ENCODE assay signal across 30 mouse cellular contexts in the genomic region with DNA sequence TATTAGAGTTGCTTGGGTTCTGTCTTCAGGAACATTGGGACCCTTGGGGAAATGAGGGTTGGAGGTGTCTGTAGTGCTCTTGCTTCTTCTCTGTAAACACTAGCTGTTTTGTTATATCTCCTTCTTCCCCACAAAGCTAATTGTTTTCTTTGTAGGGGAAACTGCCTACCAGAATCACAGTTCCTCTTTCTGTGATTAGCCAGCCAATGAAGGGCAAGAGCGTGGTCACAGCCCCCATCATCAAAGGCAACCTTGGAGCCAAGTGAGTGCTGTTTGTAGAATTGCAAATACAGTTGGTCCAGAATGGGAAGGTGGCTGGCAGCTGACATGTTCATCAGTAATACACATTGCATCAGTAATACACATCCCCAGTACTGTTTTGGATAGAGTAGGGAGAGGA. TPM values are rescaled to one million over a fixed set of nuclear protein-coding genes. Genes with fewer than 3 reads are reported as not detected.
A peak's percentile ranks its signal among the peaks of the same experiment; 100 is the strongest.
DNase-seq lines count a peak whose midpoint lies in the region; ATAC-seq and TF ChIP-seq lines count a peak whose summit lies in the region.
"Had no signal": no experiment of that assay in that cellular context is flagged by ENCODE, and none has a peak within 500 bp of the region (broad histone marks: within the 10 kb centered on the region; RNA-seq: fewer than 3 reads in every experiment).

No protein-coding gene starts in this region.

- no peak overlapping the region for H3K4me2 ChIP-seq in lung, postnatal 0 days (replicated peaks; ENCODE audit: low read depth, low read length)
- H3K4me2 ChIP-seq: embryonic facial prominence, embryonic 13.5 days; forebrain, embryonic 13.5 days; hindbrain, embryonic 14.5 days; limb, embryonic 15.5 days; liver, embryonic 15.5 days; midbrain, embryonic 13.5 days had no signal

- H3K79me2 ChIP-seq in MEL (ENCODE audit: control insufficient read depth, insufficient read depth, low read length, poor library complexity) = no peaks in the 10 kb centered on the region

- WGBS in lung, postnatal 0 days = 100% methylated on average over 1 of the region's 1 CpGs

- no peaks in the 10 kb centered on the region for H3K9me3 ChIP-seq in MEL (replicated peaks; ENCODE audit: insufficient read depth, low read length)
- H3K9me3 ChIP-seq in lung, postnatal 0 days (ENCODE audit: low read length) = no peaks in the 10 kb centered on the region
- H3K9me3 ChIP-seq: embryonic facial prominence, embryonic 13.5 days; forebrain, embryonic 13.5 days; limb, embryonic 15.5 days; liver, embryonic 15.5 days; midbrain, embryonic 13.5 days had no signal

- no peak for TF ChIP-seq EP300 in MEL (IDR thresholded peaks at IDR 0.05; ENCODE audit: low read depth in 1 of 2, low read length in 2 of 2)
- no peak for TF ChIP-seq EP300 in lung, postnatal 0 days (IDR thresholded peaks at IDR 0.05)

- TF ChIP-seq RAD21 in MEL (IDR thresholded peaks at IDR 0.05; ENCODE audit: low read depth, low read length) = no peak

- peak; percentile 33 for DNase-seq in layer of hippocampus, adult 9-11 months
- DNase-seq in layer of hippocampus, postnatal 36 days = no peak
- peak; percentile 78 for DNase-seq in MEL (ENCODE audit: low read depth, low spot score)
- DNase-seq in kidney, adult 9 months = no peak
- DNase-seq in lung, postnatal 0 days (ENCODE audit: low spot score) = no peak
- DNase-seq in testis, postnatal 10 days (ENCODE audit: low spot score) = no peak
- DNase-seq: adrenal gland, postnatal 36 days; cerebellum, adult 2 months; cerebellum, postnatal 25 days; embryo, embryonic 11 days; gastrocnemius, postnatal 36 days; heart, postnatal 36 days; kidney, adult 2 months; kidney, postnatal 10 days; left cerebral cortex, postnatal 4 days; lung, postnatal 10 days; thymus, postnatal 25 days had no signal

- H3K4me1 ChIP-seq in MEL (ENCODE audit: control insufficient read depth in 1 of 2, insufficient read depth in 2 of 2, low read length in 2 of 2) = peaks cover 3 to 5% of the 10 kb centered on the region in 2 experiments; a peak in 1 of 4 replicates
- H3K4me1 ChIP-seq in lung, postnatal 0 days (ENCODE audit: insufficient read depth, low read depth, low read length) = no peaks in the 10 kb centered on the region
- H3K4me1 ChIP-seq: embryonic facial prominence, embryonic 13.5 days; forebrain, embryonic 13.5 days; limb, embryonic 15.5 days; midbrain, embryonic 13.5 days had no signal

- ATAC-seq in granulocyte monocyte progenitor cell, adult 5-6 weeks (replicated peaks; ENCODE audit: poor library complexity, severe bottlenecking) = peak; percentile 77
- ATAC-seq in lung, postnatal 0 days = no peak
- ATAC-seq: forebrain, embryonic 13.5 days; inflammation-experienced regulatory T-cells, adult 6 months; midbrain, embryonic 13.5 days had no signal

- no peak overlapping the region for H3K4me3 ChIP-seq in MEL (ENCODE audit: control insufficient read depth in 1 of 2, insufficient read depth in 1 of 2, low read depth in 2 of 2, low read length in 2 of 2)
- no peak overlapping the region for H3K4me3 ChIP-seq in lung, postnatal 0 days (ENCODE audit: low read depth, low read length)
- H3K4me3 ChIP-seq: embryonic facial prominence, embryonic 13.5 days; erythroblast, embryonic 14.5 days; forebrain, embryonic 13.5 days; limb, embryonic 15.5 days; liver, embryonic 15.5 days; midbrain, embryonic 13.5 days had no signal

- H3K27ac ChIP-seq in MEL (ENCODE audit: control insufficient read depth, low read depth, low read length) = no peak overlapping the region
- H3K27ac ChIP-seq in lung, postnatal 0 days (ENCODE audit: low read length) = no peak overlapping the region
- H3K27ac ChIP-seq: embryonic facial prominence, embryonic 13.5 days; forebrain, embryonic 13.5 days; hindbrain, embryonic 14.5 days; limb, embryonic 15.5 days; liver, embryonic 15.5 days; midbrain, embryonic 13.5 days had no signal

- no peak for TF ChIP-seq CTCF in MEL (IDR thresholded peaks at IDR 0.05 in 2 of 3, conservative IDR thresholded peaks at IDR 0.05 in 1 of 3; ENCODE audit: control insufficient read depth in 1 of 3, insufficient read depth in 1 of 3, low read depth in 2 of 3, low read length in 3 of 3, poor library complexity in 1 of 3, severe bottlenecking in 1 of 3)
- no peak for TF ChIP-seq CTCF in lung, postnatal 0 days (IDR thresholded peaks at IDR 0.05)

- no peak for TF ChIP-seq POLR2A in MEL (IDR thresholded peaks at IDR 0.05; ENCODE audit: control insufficient read depth in 1 of 2, insufficient read depth in 1 of 2, low read depth in 1 of 2, low read length in 2 of 2, poor library complexity in 1 of 2)

- H3K27me3 ChIP-seq in MEL (ENCODE audit: control insufficient read depth in 1 of 2, insufficient read depth in 2 of 2, low read length in 2 of 2) = no peaks in the 10 kb centered on the region
- H3K27me3 ChIP-seq in lung, postnatal 0 days (replicated peaks; ENCODE audit: insufficient read depth, low read length) = no peaks in the 10 kb centered on the region
- H3K27me3 ChIP-seq: embryonic facial prominence, embryonic 13.5 days; forebrain, embryonic 13.5 days; limb, embryonic 15.5 days; liver, embryonic 15.5 days; midbrain, embryonic 13.5 days had no signal

- H3K36me3 ChIP-seq in MEL (ENCODE audit: control insufficient read depth in 1 of 2, insufficient read depth in 2 of 2, low read length in 2 of 2) = peaks cover 6 to 22% of the 10 kb centered on the region in 2 experiments
- peaks cover 66% of the 10 kb centered on the region for H3K36me3 ChIP-seq in lung, postnatal 0 days (ENCODE audit: insufficient read depth, low read length)

- no peak overlapping the region for H3K9ac ChIP-seq in MEL (ENCODE audit: control insufficient read depth, low read depth, low read length, poor library complexity, severe bottlenecking)
- H3K9ac ChIP-seq in lung, postnatal 0 days (replicated peaks; ENCODE audit: low read depth) = no peak overlapping the region
- H3K9ac ChIP-seq: embryonic facial prominence, embryonic 13.5 days; forebrain, embryonic 13.5 days; hindbrain, embryonic 14.5 days; limb, embryonic 15.5 days; liver, embryonic 15.5 days; midbrain, embryonic 13.5 days had no signal

TF ChIP-seq in MEL, 35 proteins besides CTCF, POLR2A, EP300 and RAD21:
- TF ChIP-seq RCOR1 (IDR thresholded peaks at IDR 0.05; ENCODE audit: low read depth, low read length) (peak; percentile 65), JUND (IDR thresholded peaks at IDR 0.05; ENCODE audit: low read depth, low read length) (no peak)

RNA-seq across cellular contexts. Expression of gene Nfrkb, which starts 32.8 kb away (rescaled TPM):
- total RNA-seq in layer of hippocampus, postnatal 36 days (2021) = 10 to 100 TPM; 30.6 to 34.8 TPM
- 20.3 and 21.3 TPM in 2 replicates for total RNA-seq in MEL (2012; rRNA removed)
- polyA plus RNA-seq in MEL (2012; ENCODE audit: insufficient read depth in 1 of 2, insufficient read length in 2 of 2, low read depth in 1 of 2, low replicate concordance in 2 of 2, missing spikeins in 1 of 2) = 10 to 100 TPM; 33.8 to 54.1 TPM
- 31.6 and 40.8 TPM in 2 replicates for total RNA-seq in granulocyte monocyte progenitor cell, adult 5-6 weeks (2014; fragmentation: Nextera tagmentation)
- 20.9 and 24.8 TPM in 2 replicates for total RNA-seq in granulocyte monocyte progenitor cell, adult 5-6 weeks (2017)
- 13.0 and 13.3 TPM in 2 replicates for polyA plus RNA-seq in lung, postnatal 0 days (2015; fragmentation: Nextera tagmentation; extraction: Ambion mirVana)

RNA-seq across cellular contexts. Expression of gene Tmem45b, which starts 45.4 kb away (rescaled TPM):
- total RNA-seq in layer of hippocampus, postnatal 36 days (2021) = not detected
- total RNA-seq in MEL (2012; rRNA removed) = not detected in 2 replicates
- polyA plus RNA-seq in MEL (2012; ENCODE audit: insufficient read depth in 1 of 2, insufficient read length in 2 of 2, low read depth in 1 of 2, low replicate concordance in 2 of 2, missing spikeins in 1 of 2) = not detected
- total RNA-seq in granulocyte monocyte progenitor cell, adult 5-6 weeks (2014; fragmentation: Nextera tagmentation) = not detected in 2 replicates
- not detected in 2 replicates for total RNA-seq in granulocyte monocyte progenitor cell, adult 5-6 weeks (2017)
- 0.20 TPM in 1 of 2 replicates, not detected in the other for polyA plus RNA-seq in lung, postnatal 0 days (2015; fragmentation: Nextera tagmentation; extraction: Ambion mirVana)
- total RNA-seq: layer of hippocampus, adult 18-20 months; left cerebral cortex, adult 18-20 months; left cerebral cortex, postnatal 4 days; monocyte, adult 5-6 weeks had no signal
- polyA plus RNA-seq: erythroblast, embryonic 14.5 days; heart, embryonic 14.5 days; limb, embryonic 15.5 days had no signal

Comparison
In these comparisons a context has a peak if more than half of its experiments do, and no peak if none do; other contexts are left out.
1. DNase-seq: peak in layer of hippocampus, adult 9-11 months (single experiment) and MEL (single experiment); none in layer of hippocampus, postnatal 36 days (0 of 2), kidney, adult 9 months (single experiment), lung, postnatal 0 days (single experiment) and testis, postnatal 10 days (single experiment).